Comparison of ENCODE assay signal across 23 mouse cellular contexts in genomic region chr12:111309931-111310330, GRCm38 (mm10). TPM values are rescaled to one million over a fixed set of nuclear protein-coding genes. Genes with fewer than 3 reads are reported as not detected.
"Had no signal": no experiment of that assay in that cellular context is flagged by ENCODE, and none has a peak within 500 bp of the region (broad histone marks: within the 10 kb centered on the region; RNA-seq: fewer than 3 reads in every experiment).

No protein-coding gene starts in this region.

- H3K9me3 ChIP-seq: heart, embryonic 12.5 days; hindbrain, embryonic 10.5 days; hindbrain, embryonic 12.5 days; intestine, embryonic 15.5 days; limb, embryonic 10.5 days; limb, embryonic 12.5 days; liver, embryonic 13.5 days; liver, embryonic 15.5 days had no signal

- H3K27me3 ChIP-seq: heart, embryonic 12.5 days; hindbrain, embryonic 12.5 days; intestine, embryonic 15.5 days; limb, embryonic 12.5 days; liver, embryonic 13.5 days; liver, embryonic 15.5 days had no signal

- H3K4me1 ChIP-seq: heart, embryonic 12.5 days; hindbrain, embryonic 10.5 days; hindbrain, embryonic 12.5 days; intestine, embryonic 15.5 days; limb, embryonic 10.5 days; limb, embryonic 12.5 days had no signal

- H3K4me3 ChIP-seq: gastrocnemius, adult 2 months; heart, embryonic 12.5 days; hindbrain, embryonic 10.5 days; hindbrain, embryonic 12.5 days; intestine, embryonic 15.5 days; layer of hippocampus, adult 2 months; left cerebral cortex, adult 2 months; limb, embryonic 10.5 days; limb, embryonic 12.5 days; liver, embryonic 13.5 days; liver, embryonic 15.5 days had no signal

- DNase-seq: gastrocnemius, adult 2 months; gastrocnemius, postnatal 10 days; gastrocnemius, postnatal 25 days; heart, adult 18-20 months; heart, postnatal 10 days; heart, postnatal 4 days; kidney, adult 18-20 months; kidney, adult 8-10 months; kidney, postnatal 10 days; kidney, postnatal 25 days; kidney, postnatal 4 days; liver; liver, embryonic 13.5 days had no signal

RNA-seq across cellular contexts. Expression of gene Amn, which starts 39.0 kb away (rescaled TPM):
- polyA plus RNA-seq: inflammation-experienced regulatory T-cells, adult 6 months had no signal
